Mouse (Mus musculus) kidney, adult 18-20 months (tissue): ENCODE results near the gene Dync1h1.
"Not testable (repeated sequence)": the region's sequence is repeated elsewhere in the genome, so short reads cannot be mapped to it uniquely, and the experiment has no call there.

Experiments
- DNase-seq: peaks from one replicate; pipeline ENCODE4 v3.0.0; 2021

The Dync1h1 gene

GRCm38 (mm10) chr12:110696975-110697400, 95.7 kb downstream of the Dync1h1 start:
- DNase-seq = no peak

- no peak for DNase-seq
Measured at GRCm38 (mm10) chr12:110697457-110697856, 96.2 kb downstream of the Dync1h1 start.

GRCm38 (mm10) chr12:110698080-110698479, 96.8 kb downstream of the Dync1h1 start:
- no peak for DNase-seq

- no peak for DNase-seq
Measured at GRCm38 (mm10) chr12:110698523-110699170, 97.4 kb downstream of the Dync1h1 start.

GRCm38 (mm10) chr12:110699171-110699547, 97.9 kb downstream of the Dync1h1 start:
- DNase-seq = no peak

GRCm38 (mm10) chr12:110700730-110701129, 99.5 kb downstream of the Dync1h1 start:
- DNase-seq = no peak

- DNase-seq = not testable (repeated sequence)
Measured at GRCm38 (mm10) chr12:110701363-110701762, 100.1 kb downstream of the Dync1h1 start.

GRCm38 (mm10) chr12:110702556-110702955, 101.3 kb downstream of the Dync1h1 start, which contains the start of gene Hsp90aa1:
TSS of gene Hsp90aa1 (minus strand) at chr12:110702728.
- peak; percentile 30 for DNase-seq

- peak; percentile 91 for DNase-seq
Measured at GRCm38 (mm10) chr12:110703008-110703471, 101.8 kb downstream of the Dync1h1 start.

- DNase-seq = no peak
Measured at GRCm38 (mm10) chr12:110703682-110704081, 102.4 kb downstream of the Dync1h1 start.

GRCm38 (mm10) chr12:110705419-110705818, 104.2 kb downstream of the Dync1h1 start:
- DNase-seq = not testable (repeated sequence)

GRCm38 (mm10) chr12:110706337-110707231, 105.3 kb downstream of the Dync1h1 start:
- DNase-seq = peak; percentile 68

- no peak for DNase-seq
Measured at GRCm38 (mm10) chr12:110707451-110707850, 106.2 kb downstream of the Dync1h1 start.

- DNase-seq = no peak
Measured at GRCm38 (mm10) chr12:110711270-110711669, 110.0 kb downstream of the Dync1h1 start.

GRCm38 (mm10) chr12:110713784-110714183, 112.5 kb downstream of the Dync1h1 start:
- no peak for DNase-seq

GRCm38 (mm10) chr12:110714215-110714614, 113.0 kb downstream of the Dync1h1 start:
- DNase-seq = no peak

- DNase-seq = no peak
Measured at GRCm38 (mm10) chr12:110716004-110716403, 114.8 kb downstream of the Dync1h1 start.
